Mouse (Mus musculus): Measurements from ENCODE around the gene Tdpoz5. TPM values are rescaled to one million over a fixed set of nuclear protein-coding genes. Genes with fewer than 3 reads are reported as not detected.
"Not testable (repeated sequence)": the region's sequence is repeated elsewhere in the genome, so short reads cannot be mapped to it uniquely, and the experiment has no call there.

The Tdpoz5 gene
- not detected for total RNA-seq (2021)

- DNase-seq (ENCODE audit: low spot score in 2 of 2); intact Hi-C loops (cut with DNase I): not testable (repeated sequence)
These were observed at the start of gene Tdpoz5 for GRCm38 (mm10) chr3:93961214-93961613. Gene Tdpoz5 (minus strand): TSS chr3:93961314.

- DNase-seq (ENCODE audit: low spot score in 2 of 2); intact Hi-C loops (cut with DNase I): not testable (repeated sequence)
These were observed 7.8 kb upstream of the Tdpoz5 start for GRCm38 (mm10) chr3:93968938-93969337.

DNA sequence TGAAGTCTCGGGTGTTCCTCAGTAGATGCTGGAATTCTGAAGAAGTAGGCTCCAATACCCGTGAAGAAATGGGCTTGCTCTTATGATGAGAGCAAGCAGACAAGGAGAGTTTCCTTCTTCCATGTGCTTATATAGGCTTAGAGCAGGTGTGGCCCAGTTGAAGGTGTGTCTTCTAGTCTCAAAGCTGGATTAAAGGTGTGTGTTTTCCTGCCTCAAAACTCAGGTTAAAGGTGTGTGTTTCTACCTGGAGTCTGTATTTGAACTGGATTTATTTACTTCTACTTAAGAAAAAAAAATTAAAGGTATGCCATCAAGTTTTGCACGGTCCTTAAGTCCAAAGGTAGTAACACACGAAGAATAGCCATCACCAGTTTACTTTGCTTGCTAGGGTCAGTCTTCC is 17.7 kb downstream of the Tdpoz5 start, which contains the start of gene Gm9117:
Gene Gm9117, minus strand, starts transcription at position 101 of the 400 bp plus-strand sequence.
- DNase-seq (ENCODE audit: low spot score in 2 of 2); intact Hi-C loops (cut with DNase I): not testable (repeated sequence)

GRCm38 (mm10) chr3:93938386-93938785 is 22.7 kb downstream of the Tdpoz5 start:
- DNase-seq (ENCODE audit: low spot score in 2 of 2); intact Hi-C loops (cut with DNase I): not testable (repeated sequence)

Other genes with a start within 250 kb of the Tdpoz5 start
- gene Gm5773, start 188.3 kb downstream of the Tdpoz5 start, total RNA-seq (2021) = not detected
- not detected for gene Tdpoz4, start 164.9 kb downstream of the Tdpoz5 start, total RNA-seq (2021)
- not detected for gene Tdpoz3, start 135.3 kb downstream of the Tdpoz5 start, total RNA-seq (2021)
- not detected for gene Gm9117, start 17.8 kb downstream of the Tdpoz5 start, total RNA-seq (2021)
- not detected for gene Gm9125, start 93.6 kb upstream of the Tdpoz5 start, total RNA-seq (2021)
- not detected for gene Gm10697, start 111.3 kb upstream of the Tdpoz5 start, total RNA-seq (2021)
- gene Gm10696, start 216.9 kb upstream of the Tdpoz5 start, total RNA-seq (2021) = not detected
- gene Gm5286, start 235.4 kb upstream of the Tdpoz5 start, total RNA-seq (2021) = not detected

All from left cerebral cortex, postnatal 25 days (tissue).